Mouse (Mus musculus): ENCODE data around the gene D11Wsu47e.

The D11Wsu47e gene

DNA sequence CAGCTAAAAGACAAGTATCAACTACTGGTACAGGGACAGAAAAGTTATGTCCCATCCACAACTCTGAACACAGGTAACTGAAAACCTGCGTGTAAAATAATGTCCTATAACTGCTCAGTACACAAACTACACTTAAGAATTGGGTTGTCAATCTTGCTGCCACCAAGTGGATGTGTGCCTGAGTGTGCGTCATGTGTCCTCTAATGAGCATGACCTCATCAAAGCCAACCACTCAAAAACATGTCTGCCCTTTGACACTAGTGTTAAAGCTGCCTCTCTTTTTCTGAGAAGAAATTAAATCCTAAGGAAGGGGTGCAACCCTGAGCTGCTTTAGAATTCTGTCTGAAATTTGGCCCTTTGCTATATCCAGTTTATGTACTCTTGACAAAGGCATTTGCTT lies 19.9 kb upstream of the D11Wsu47e start:
- in situ Hi-C loops (cut with MboI; ENCODE audit: low sequenced_read_pairs), result no loop called here

DNA sequence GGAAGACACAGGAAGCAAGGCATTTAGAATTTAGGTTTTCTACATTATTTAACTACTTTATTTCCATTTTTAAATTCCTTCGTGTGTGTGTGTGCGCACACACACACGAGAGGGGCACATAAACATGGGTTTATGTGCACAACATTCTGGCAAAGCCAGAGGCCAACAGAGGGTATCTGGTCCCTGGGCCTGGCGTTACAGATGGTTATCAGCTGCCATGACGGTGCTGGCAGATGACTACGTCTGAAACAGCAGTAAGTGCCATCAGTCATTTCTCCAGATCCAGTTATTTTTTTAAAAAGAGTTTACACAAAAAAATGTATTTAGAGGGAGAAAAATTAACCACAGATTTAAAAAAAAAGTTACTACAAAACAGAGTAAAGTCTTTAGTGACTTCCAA lies 18.0 kb upstream of the D11Wsu47e start:
- in situ Hi-C loops (cut with MboI; ENCODE audit: low sequenced_read_pairs), result no loop called here

DNA sequence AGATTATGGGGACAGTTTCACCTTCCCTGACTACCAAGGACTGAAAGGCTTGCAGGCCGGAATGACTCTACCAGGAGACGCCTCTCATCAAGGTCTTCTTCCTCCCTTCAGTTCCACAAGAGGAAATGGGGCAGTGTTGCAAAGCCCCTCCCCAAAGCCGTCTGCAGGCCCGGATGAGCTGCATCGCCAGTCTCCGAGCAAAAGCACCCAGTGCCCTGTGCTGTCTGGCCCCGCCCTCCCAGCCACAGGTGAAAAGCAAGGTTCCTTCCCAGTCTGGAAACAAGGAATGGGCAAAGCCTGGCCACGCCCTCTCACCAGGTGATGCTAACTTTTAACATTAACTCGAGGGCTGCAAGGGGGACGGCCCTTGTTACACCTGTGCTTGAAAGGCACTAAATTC lies 17.6 kb upstream of the D11Wsu47e start:
- in situ Hi-C loops (cut with MboI; ENCODE audit: low sequenced_read_pairs), result no loop called here

DNA sequence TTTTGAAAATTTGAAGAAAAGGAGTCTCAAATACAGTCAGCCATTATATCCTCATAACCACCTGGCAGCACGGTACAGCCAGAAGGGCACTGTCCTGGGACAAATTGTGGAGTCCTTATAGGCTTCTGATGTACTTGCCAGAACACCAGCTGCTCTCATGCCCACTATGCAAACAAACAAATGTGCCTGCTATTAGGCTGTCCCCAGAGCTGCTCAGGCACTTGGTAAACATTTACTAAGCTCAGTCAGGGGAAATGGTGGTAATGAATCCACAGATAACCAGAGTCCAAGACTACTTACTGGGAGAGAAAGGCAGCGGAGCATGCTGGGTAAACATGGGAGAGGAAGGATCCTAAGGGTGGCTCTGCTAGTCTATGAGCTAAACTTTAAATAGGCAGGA lies 17.1 kb upstream of the D11Wsu47e start:
- in situ Hi-C loops (cut with MboI; ENCODE audit: low sequenced_read_pairs), result no loop called here

- in situ Hi-C loops (cut with MboI; ENCODE audit: low sequenced_read_pairs), result no loop called here
Measured at GRCm38 (mm10) chr11:113667704-113668103, 16.5 kb upstream of the D11Wsu47e start.

GRCm38 (mm10) chr11:113668857-113669256 lies 15.4 kb upstream of the D11Wsu47e start:
- in situ Hi-C loops (cut with MboI; ENCODE audit: low sequenced_read_pairs), result no loop called here

DNA sequence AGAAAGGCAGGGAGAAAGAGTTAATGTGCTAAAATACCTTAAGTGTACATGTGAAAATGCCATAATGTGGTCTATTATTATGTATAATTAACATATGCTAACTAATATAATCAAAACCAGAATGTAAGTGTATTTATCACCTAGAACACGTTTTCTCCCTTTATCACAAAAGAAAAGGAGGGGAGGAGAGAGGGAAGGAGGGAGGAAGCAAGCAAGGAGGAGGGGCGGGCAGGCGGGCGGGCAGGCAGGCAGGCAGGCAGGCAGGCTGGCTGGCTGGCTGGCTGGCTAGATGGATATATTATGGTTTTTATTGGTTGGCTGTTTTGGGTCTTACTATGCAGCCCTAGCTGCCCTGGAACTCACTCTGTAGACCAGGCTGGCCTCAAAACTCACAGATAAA lies 14.5 kb upstream of the D11Wsu47e start:
- in situ Hi-C loops (cut with MboI; ENCODE audit: low sequenced_read_pairs), result no loop called here

DNA sequence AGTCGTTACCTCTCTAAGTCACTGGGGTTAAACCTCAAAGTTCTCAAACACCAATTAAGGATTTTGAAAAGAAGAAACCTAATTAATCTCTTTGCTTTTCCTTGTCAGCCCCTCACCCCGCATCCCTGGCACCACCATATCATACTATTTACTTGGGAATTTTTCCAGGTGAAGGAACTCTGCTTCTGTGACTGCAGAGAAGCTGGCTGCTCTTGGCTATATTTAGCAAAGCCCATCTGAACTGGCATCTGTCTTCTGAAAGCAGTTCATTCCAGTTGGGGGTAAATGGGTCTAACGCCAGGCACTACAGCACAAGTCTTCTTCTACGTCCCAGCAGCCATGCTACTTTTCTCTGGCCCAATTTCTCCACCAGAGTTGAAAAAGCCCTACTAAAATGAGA lies 10.6 kb upstream of the D11Wsu47e start:
- in situ Hi-C loops (cut with MboI; ENCODE audit: low sequenced_read_pairs), result no loop called here

- in situ Hi-C loops (cut with MboI; ENCODE audit: low sequenced_read_pairs), result no loop called here
Measured at GRCm38 (mm10) chr11:113674595-113674994, 9.6 kb upstream of the D11Wsu47e start.

DNA sequence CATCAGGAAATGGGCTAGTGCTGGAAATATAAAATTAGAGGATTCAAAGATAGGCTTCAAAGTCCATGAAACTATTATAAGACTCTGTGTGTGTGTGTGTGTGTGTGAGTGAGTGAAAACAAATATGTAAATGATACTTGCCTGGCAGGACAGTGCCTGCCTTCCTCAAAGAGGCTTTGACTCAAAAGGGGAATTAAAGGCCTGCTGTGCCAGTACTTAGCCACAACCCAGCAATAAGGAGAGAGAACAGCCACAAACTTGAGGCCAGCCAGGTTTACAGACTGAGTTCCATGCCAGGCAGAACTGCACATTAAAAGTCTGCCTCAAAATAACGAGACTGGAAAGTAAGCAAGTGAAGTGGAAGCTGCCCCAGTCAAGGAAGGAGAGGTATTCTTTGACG lies 7.4 kb upstream of the D11Wsu47e start:
- in situ Hi-C loops (cut with MboI; ENCODE audit: low sequenced_read_pairs), result loop anchor here (25.0 kb wide), 1 partner anchor 985 kb away; the partner anchor contains the start of gene Rpl38

DNA sequence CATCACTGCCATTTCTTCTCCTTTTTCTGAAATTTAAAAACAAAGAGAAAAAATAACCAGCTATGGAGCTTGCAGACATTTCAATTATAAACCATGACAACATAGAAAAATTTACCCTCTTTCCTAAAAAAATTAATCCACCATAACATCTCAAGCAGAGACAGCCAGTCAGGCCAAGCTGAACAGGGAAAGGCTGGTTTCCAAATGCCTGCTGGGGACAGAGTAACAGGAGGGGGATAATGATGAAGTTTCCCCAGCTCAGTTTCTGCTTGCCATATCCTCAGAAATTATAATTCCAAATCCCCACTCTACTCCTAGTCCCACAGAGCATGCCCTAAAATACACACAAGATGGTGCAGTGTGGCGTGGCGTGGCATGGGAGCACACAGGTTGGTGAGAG lies 6.8 kb upstream of the D11Wsu47e start:
- in situ Hi-C loops (cut with MboI; ENCODE audit: low sequenced_read_pairs), result loop anchor here (25.0 kb wide), 1 partner anchor 985 kb away; the partner anchor contains the start of gene Rpl38

- in situ Hi-C loops (cut with MboI; ENCODE audit: low sequenced_read_pairs), result loop anchor here (25.0 kb wide), 1 partner anchor 984 kb away; the partner anchor contains the start of gene Rpl38
Measured at GRCm38 (mm10) chr11:113678373-113678772, 5.8 kb upstream of the D11Wsu47e start.

GRCm38 (mm10) chr11:113680954-113681353 lies 3.3 kb upstream of the D11Wsu47e start:
- in situ Hi-C loops (cut with MboI; ENCODE audit: low sequenced_read_pairs), result loop anchor here (25.0 kb wide), 1 partner anchor 981 kb away; the partner anchor contains the start of gene Rpl38

- in situ Hi-C loops (cut with MboI; ENCODE audit: low sequenced_read_pairs), result loop anchor here (25.0 kb wide), 1 partner anchor 980 kb away; the partner anchor contains the start of gene Rpl38
Measured at GRCm38 (mm10) chr11:113681979-113682378, 2.2 kb upstream of the D11Wsu47e start.

DNA sequence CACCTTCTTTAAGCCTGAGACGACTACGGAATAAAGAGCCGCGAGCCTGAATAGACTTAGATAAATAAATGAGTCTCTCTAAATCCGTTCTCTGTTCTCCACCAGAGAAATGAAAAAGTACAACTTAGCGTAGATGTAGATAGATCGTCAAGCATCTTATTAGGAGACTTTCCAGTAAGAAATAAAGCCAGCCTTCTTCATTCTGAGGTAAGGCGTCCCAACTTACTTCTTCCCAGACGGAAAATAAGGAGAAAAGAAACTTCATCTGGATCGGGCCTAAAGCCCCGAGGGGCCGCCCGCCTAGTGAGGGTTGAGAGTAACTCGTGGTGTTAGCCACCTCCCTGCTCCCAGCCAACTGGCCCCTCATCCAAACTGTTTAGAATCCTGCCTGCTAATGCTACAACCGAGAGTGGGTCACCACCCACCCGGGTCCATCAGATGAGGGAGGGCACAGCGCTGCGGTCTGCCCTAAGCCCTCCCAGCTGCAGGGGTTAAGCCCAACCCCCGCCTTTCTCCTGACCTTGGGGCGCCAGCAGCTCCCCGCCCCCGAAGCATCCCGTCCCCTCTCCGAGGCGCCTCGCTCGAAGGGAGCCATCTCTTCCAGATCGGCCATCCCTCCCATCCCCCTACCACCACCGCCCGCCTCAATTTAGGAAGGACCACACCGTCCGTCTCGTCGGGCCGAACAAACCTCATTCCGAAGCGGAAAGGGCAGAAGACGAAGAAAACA lies 1.1 kb upstream of the D11Wsu47e start:
- in situ Hi-C loops (cut with MboI; ENCODE audit: low sequenced_read_pairs), result loop anchor here (25.0 kb wide), 1 partner anchor 979 kb away; the partner anchor contains the start of gene Rpl38

DNA sequence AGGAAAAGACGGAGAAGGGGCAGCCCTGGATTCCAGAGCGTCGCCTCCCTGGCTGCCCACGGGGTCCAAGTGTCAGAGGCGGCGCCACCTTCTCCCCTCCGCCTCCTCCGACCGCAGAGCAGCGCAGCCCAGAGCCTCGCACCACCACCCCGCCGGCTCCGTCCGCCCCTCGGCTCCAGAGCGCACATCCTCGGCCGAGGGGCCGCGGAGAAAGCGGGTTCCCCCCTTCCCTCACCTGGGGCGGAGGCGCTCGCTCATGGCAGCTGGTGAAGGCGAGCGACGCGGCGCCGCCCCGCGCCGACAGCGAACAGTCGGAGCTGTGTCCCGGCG lies 620 bp upstream of the D11Wsu47e start:
- in situ Hi-C loops (cut with MboI; ENCODE audit: low sequenced_read_pairs), result loop anchor here (25.0 kb wide), 1 partner anchor 979 kb away; the partner anchor contains the start of gene Rpl38

GRCm38 (mm10) chr11:113684707-113685426 lies 655 bp downstream of the D11Wsu47e start:
- in situ Hi-C loops (cut with MboI; ENCODE audit: low sequenced_read_pairs), result loop anchor here (25.0 kb wide), 1 partner anchor 977 kb away; the partner anchor contains the start of gene Rpl38

DNA sequence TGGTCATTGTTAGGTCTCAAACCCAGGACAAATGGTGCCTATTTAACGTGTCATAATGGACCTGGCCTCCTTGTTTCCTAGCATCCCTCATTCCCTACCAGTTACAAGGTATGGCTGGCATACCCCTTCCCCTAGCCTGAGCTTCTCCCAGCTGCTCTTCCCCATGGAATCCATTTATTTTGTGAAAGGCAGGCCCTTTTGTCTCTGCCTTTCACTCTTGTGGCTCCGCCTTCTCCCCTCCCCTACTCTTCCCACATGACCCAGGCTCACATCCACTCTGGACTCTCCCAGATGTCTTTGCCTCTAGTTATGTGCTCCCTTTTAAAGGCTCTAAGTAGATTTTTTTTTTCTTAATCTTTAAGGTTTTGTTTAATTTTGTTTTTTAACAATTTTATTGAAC lies 2.8 kb downstream of the D11Wsu47e start:
- in situ Hi-C loops (cut with MboI; ENCODE audit: low sequenced_read_pairs), result loop anchor here (25.0 kb wide), 1 partner anchor 975 kb away; the partner anchor contains the start of gene Rpl38

- in situ Hi-C loops (cut with MboI; ENCODE audit: low sequenced_read_pairs), result loop anchor here (25.0 kb wide), 1 partner anchor 972 kb away; the partner anchor contains the start of gene Rpl38
Measured at GRCm38 (mm10) chr11:113690506-113690905, 6.3 kb downstream of the D11Wsu47e start.

GRCm38 (mm10) chr11:113691318-113691717 lies 7.1 kb downstream of the D11Wsu47e start:
- in situ Hi-C loops (cut with MboI; ENCODE audit: low sequenced_read_pairs), result loop anchor here (25.0 kb wide), 1 partner anchor 971 kb away; the partner anchor contains the start of gene Rpl38

DNA sequence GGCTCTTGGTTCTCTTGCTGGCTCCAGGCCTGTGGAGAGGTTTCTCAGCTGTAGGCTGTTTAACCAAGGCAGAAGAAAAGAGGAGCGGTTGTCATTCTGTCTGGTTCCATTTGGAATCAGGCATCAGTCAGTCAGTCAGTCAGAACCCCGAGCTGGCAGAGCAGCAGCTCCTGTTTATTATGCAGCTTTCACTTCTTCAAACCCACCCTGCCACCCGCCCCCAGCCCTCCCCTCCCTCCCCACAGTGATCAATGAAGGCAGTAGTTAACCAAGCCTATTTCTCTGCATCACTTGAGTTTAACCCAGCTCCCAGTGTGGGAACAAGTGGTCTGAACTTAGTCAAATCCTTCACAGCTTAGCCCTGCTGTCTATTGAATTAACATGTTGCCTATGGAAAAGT lies 7.6 kb downstream of the D11Wsu47e start:
- in situ Hi-C loops (cut with MboI; ENCODE audit: low sequenced_read_pairs), result loop anchor here (25.0 kb wide), 1 partner anchor 970 kb away; the partner anchor contains the start of gene Rpl38
